Mouse (Mus musculus) embryonic facial prominence, embryonic 14.5 days (tissue): Measurements from ENCODE around the gene Zdhhc8. TPM values are rescaled to one million over a fixed set of nuclear protein-coding genes. Genes with fewer than 3 reads are reported as not detected.

Source experiments
- ATAC-seq: fragments of 200-750 bp; cut with Nextera tagmentation; 2 replicates; pipeline ENCODE4 v1.8.0; 2017; ENCODE audit warnings: low read depth, moderate number of reproducible peaks, moderate TSS enrichment
- DNase-seq: peaks from one replicate; pipeline ENCODE4 v3.0.0-alpha.2; 2015; ENCODE audit warnings: low spot score
- H3K27ac ChIP-seq: fragments of 300-500 bp; sonication (generic); replicated peaks from 2 replicates; pipeline ENCODE4 v1.5.1; 2014; ENCODE audit warnings: low read depth, mild to moderate bottlenecking, low read length, moderate library complexity
- H3K27me3 ChIP-seq: fragments of 300-500 bp; sonication (generic); replicated peaks from 2 replicates; pipeline ENCODE4 v1.6.1; 2014; ENCODE audit warnings: low read length; ENCODE audit not compliant: control insufficient read depth, insufficient read depth
- H3K36me3 ChIP-seq: fragments of 300-500 bp; sonication (generic); 2 replicates; pipeline ENCODE4 v1.6.1; 2014; ENCODE audit warnings: low read length, mixed read lengths; ENCODE audit not compliant: control insufficient read depth, insufficient read depth
- H3K4me1 ChIP-seq: fragments of 300-500 bp; sonication (generic); 2 replicates; pipeline ENCODE4 v1.6.1; 2014; ENCODE audit warnings: antibody characterized with exemption, low read length; ENCODE audit not compliant: control insufficient read depth, insufficient read depth
- H3K4me2 ChIP-seq: fragments of 300-500 bp; sonication (generic); 2 replicates; pipeline ENCODE4 v1.6.1; 2014; ENCODE audit warnings: low read depth, mild to moderate bottlenecking, low read length, moderate library complexity, mixed read lengths
- H3K4me3 ChIP-seq: fragments of 300-500 bp; sonication (generic); 2 replicates; pipeline ENCODE4 v1.5.1; 2014; ENCODE audit warnings: low read depth, mild to moderate bottlenecking, low read length
- H3K9ac ChIP-seq: fragments of 300-500 bp; sonication (generic); 2 replicates; pipeline ENCODE4 v1.6.1; 2014; ENCODE audit warnings: low read depth, mild to moderate bottlenecking, low read length, moderate library complexity, mixed read lengths
- H3K9me3 ChIP-seq: fragments of 300-500 bp; sonication (generic); 2 replicates; pipeline ENCODE4 v1.6.1; 2016; ENCODE audit warnings: low read length; ENCODE audit not compliant: control insufficient read depth
- WGBS: fragments of 180-500 bp; shearing (Covaris S2); extraction: QIAGEN DNeasy Blood & Tissue Kit; methylation state at CpG from one replicate; pipeline ENCODE4 v1.1.7; 2014; 5-methylcytosine and 5-hydroxymethylcytosine counted together
- polyA plus RNA-seq: library from polyadenylated mRNA; unstranded; fragments of >200 nt; fragmentation: Nextera tagmentation; extraction: Ambion mirVana; gene quantifications from 2 replicates; pipeline ENCODE4 v1.2.1, GENCODE M21; 2014

The Zdhhc8 gene
- 23.6 and 25.4 TPM in 2 replicates for polyA plus RNA-seq

GRCm38 (mm10) chr16:18234671-18235388 is at the start of gene Zdhhc8:
Gene Zdhhc8, minus strand, starts transcription at chr16:18235136.
- H3K4me1 ChIP-seq: peaks cover 20% of the 10 kb centered on the region
- DNase-seq (peak; percentile 91), ATAC-seq (peak; percentile 88)
- no peaks in the 10 kb centered on the region for H3K9me3 ChIP-seq
- peak within 1 kb of the TSS; percentile 90 for H3K27ac ChIP-seq
- 0% methylated on average over 16 of the region's 79 CpGs for WGBS
- peak within 1 kb of the TSS; percentile 89 for H3K4me3 ChIP-seq
- H3K4me2 ChIP-seq: peak within 1 kb of the TSS; percentile 75
- H3K36me3 ChIP-seq: peaks cover 20% of the 10 kb centered on the region
- H3K9ac ChIP-seq: peak within 1 kb of the TSS; percentile 89
- no peaks in the 10 kb centered on the region for H3K27me3 ChIP-seq

- Histone ChIP-seq H3K36me3 (peaks cover 94% of the 10 kb centered on the region), H3K9me3 (no peaks in the 10 kb centered on the region), H3K9ac (no peak overlapping the region), H3K4me1 (no peaks in the 10 kb centered on the region), H3K4me3 (no peak overlapping the region), H3K27ac (no peak overlapping the region), H3K4me2 (no peak overlapping the region), H3K27me3 (no peaks in the 10 kb centered on the region)
- ATAC-seq (no peak), DNase-seq (no peak)
- 72% methylated on average over 2 of the region's 2 CpGs for WGBS
Observed at GRCm38 (mm10) chr16:18275166-18275565, 40.2 kb upstream of the Zdhhc8 start.

GRCm38 (mm10) chr16:18268182-18268581 is 33.2 kb upstream of the Zdhhc8 start:
- WGBS: 92% methylated on average over 5 of the region's 5 CpGs
- no peaks in the 10 kb centered on the region for H3K9me3 ChIP-seq

GRCm38 (mm10) chr16:18265024-18265423 is 30.1 kb upstream of the Zdhhc8 start:
- H3K4me2 ChIP-seq: no peak overlapping the region
- DNase-seq (no peak), ATAC-seq (no peak)
- H3K4me1 ChIP-seq: no peaks in the 10 kb centered on the region
- 81% methylated on average over 2 of the region's 2 CpGs for WGBS
- no peaks in the 10 kb centered on the region for H3K27me3 ChIP-seq
- no peaks in the 10 kb centered on the region for H3K9me3 ChIP-seq
- H3K27ac ChIP-seq: no peak overlapping the region
- H3K36me3 ChIP-seq: peaks cover 93% of the 10 kb centered on the region
- no peak overlapping the region for H3K4me3 ChIP-seq
- no peak overlapping the region for H3K9ac ChIP-seq

More at GRCm38 (mm10) chr16:18268182-18268581, 33.2 kb upstream of the Zdhhc8 start:
- H3K27me3 ChIP-seq: no peaks in the 10 kb centered on the region
- ATAC-seq (no peak), DNase-seq (no peak)
- no peak overlapping the region for H3K4me3 ChIP-seq
- no peak overlapping the region for H3K9ac ChIP-seq
- H3K27ac ChIP-seq: no peak overlapping the region
- no peak overlapping the region for H3K4me2 ChIP-seq
- no peaks in the 10 kb centered on the region for H3K4me1 ChIP-seq
- peaks cover 94% of the 10 kb centered on the region for H3K36me3 ChIP-seq

GRCm38 (mm10) chr16:18258221-18258620 is 23.3 kb upstream of the Zdhhc8 start, which contains the start of gene Gm49776:
Gene Gm49776, minus strand, starts transcription at chr16:18258321.
- no peak within 1 kb of the TSS for H3K4me2 ChIP-seq
- no peaks in the 10 kb centered on the region for H3K9me3 ChIP-seq
- WGBS: 98% methylated on average over 2 of the region's 2 CpGs
- H3K9ac ChIP-seq: no peak within 1 kb of the TSS
- no peaks in the 10 kb centered on the region for H3K27me3 ChIP-seq
- no peak within 1 kb of the TSS for H3K4me3 ChIP-seq
- H3K27ac ChIP-seq: no peak within 1 kb of the TSS
- H3K4me1 ChIP-seq: no peaks in the 10 kb centered on the region
- ATAC-seq: no peak
- peaks cover 96% of the 10 kb centered on the region for H3K36me3 ChIP-seq
- DNase-seq: no peak

- no peak for DNase-seq
- Histone ChIP-seq H3K27ac (no peak overlapping the region), H3K9me3 (no peaks in the 10 kb centered on the region), H3K4me1 (peaks cover 16% of the 10 kb centered on the region), H3K4me2 (no peak overlapping the region), H3K27me3 (no peaks in the 10 kb centered on the region), H3K36me3 (peaks cover 85% of the 10 kb centered on the region), H3K4me3 (no peak overlapping the region), H3K9ac (no peak overlapping the region)
- no peak for ATAC-seq
- 82% methylated on average over 1 of the region's 1 CpGs for WGBS
Observed at GRCm38 (mm10) chr16:18253866-18254265, 18.9 kb upstream of the Zdhhc8 start.

- ATAC-seq (no peak), DNase-seq (no peak)
- Histone ChIP-seq H3K4me2 (no peak overlapping the region), H3K9me3 (no peaks in the 10 kb centered on the region), H3K4me3 (no peak overlapping the region), H3K9ac (no peak overlapping the region), H3K36me3 (peaks cover 76% of the 10 kb centered on the region), H3K27ac (no peak overlapping the region), H3K27me3 (no peaks in the 10 kb centered on the region), H3K4me1 (peaks cover 16% of the 10 kb centered on the region)
- WGBS: 91% methylated on average over 6 of the region's 6 CpGs
Observed at GRCm38 (mm10) chr16:18252736-18253135, 17.8 kb upstream of the Zdhhc8 start.

GRCm38 (mm10) chr16:18250828-18251790 is 16.2 kb upstream of the Zdhhc8 start:
- Histone ChIP-seq H3K27ac (no peak overlapping the region), H3K27me3 (no peaks in the 10 kb centered on the region), H3K4me1 (peaks cover 30% of the 10 kb centered on the region), H3K4me3 (peak overlapping the region; percentile 85), H3K4me2 (peak overlapping the region; percentile 88), H3K36me3 (peaks cover 70% of the 10 kb centered on the region), H3K9ac (peak overlapping the region; percentile 93), H3K9me3 (no peaks in the 10 kb centered on the region)
- ATAC-seq: no peak
- 65% methylated on average over 10 of the region's 10 CpGs for WGBS
- DNase-seq: peak; percentile 29
